Mouse (Mus musculus) spleen, adult 2 months (tissue): ENCODE data around the gene Kcnk13. TPM values are rescaled to one million over a fixed set of nuclear protein-coding genes. Genes with fewer than 3 reads are reported as not detected.

Source experiments
- DNase-seq, 2 experiments: peaks; one replicate each; pipeline versions ENCODE4 v3.0.0 to v3.0.0-alpha.2; 2012 to 2021; ENCODE audit warnings: low spot score in 2 of 2, low read depth in 1 of 2
- H3K27ac ChIP-seq: fragments of 200-500 bp; 2 replicates; pipeline ENCODE4 v1.5.1; 2012; ENCODE audit warnings: low read length, inconsistent platforms; ENCODE audit not compliant: insufficient read depth
- H3K27me3 ChIP-seq: fragments of 200-500 bp; 2 replicates; pipeline ENCODE4 v1.6.1; 2012; ENCODE audit warnings: mild to moderate bottlenecking, moderate library complexity, low read length, inconsistent platforms; ENCODE audit not compliant: control insufficient read depth, insufficient read depth
- H3K36me3 ChIP-seq: fragments of 200-500 bp; 2 replicates; pipeline ENCODE4 v1.6.1; 2012; ENCODE audit warnings: mild to moderate bottlenecking, low read length, inconsistent platforms; ENCODE audit not compliant: control insufficient read depth, insufficient read depth
- H3K4me1 ChIP-seq: fragments of 200-500 bp; 2 replicates; pipeline ENCODE4 v1.6.1; 2011; ENCODE audit warnings: inconsistent platforms; ENCODE audit not compliant: control insufficient read depth, insufficient read depth, insufficient read length
- H3K4me3 ChIP-seq: fragments of 200-500 bp; 2 replicates; pipeline ENCODE4 v1.5.1; 2011; ENCODE audit warnings: mild to moderate bottlenecking, inconsistent platforms; ENCODE audit not compliant: insufficient read depth, insufficient read length; ENCODE audit errors: extremely low read depth
- CTCF ChIP-seq: fragments of 200-500 bp; IDR thresholded peaks from 2 replicates; pipeline ENCODE4 v1.5.1; 2011; ENCODE audit warnings: mild to moderate bottlenecking, inconsistent platforms; ENCODE audit not compliant: insufficient read depth, insufficient read length, insufficient replicate concordance; ENCODE audit errors: extremely low read depth
- POLR2A ChIP-seq: fragments of 200-500 bp; IDR thresholded peaks from 2 replicates; pipeline ENCODE4 v1.6.1; 2011; ENCODE audit warnings: low read depth, low read length, inconsistent platforms
- WGBS: fragments of 180-500 bp; shearing (Covaris S2); methylation state at CpG from one replicate; pipeline ENCODE4 v1.1.7; 2018; 5-methylcytosine and 5-hydroxymethylcytosine counted together
- polyA plus RNA-seq: library from polyadenylated mRNA; depleted of rRNA; stranded (reverse); fragments of >200 nt; gene quantifications from 2 replicates; pipeline ENCODE4 v1.2.3, GENCODE M21; 2012

The Kcnk13 gene
- polyA plus RNA-seq, 1 experiment, result 2.8 TPM

DNA sequence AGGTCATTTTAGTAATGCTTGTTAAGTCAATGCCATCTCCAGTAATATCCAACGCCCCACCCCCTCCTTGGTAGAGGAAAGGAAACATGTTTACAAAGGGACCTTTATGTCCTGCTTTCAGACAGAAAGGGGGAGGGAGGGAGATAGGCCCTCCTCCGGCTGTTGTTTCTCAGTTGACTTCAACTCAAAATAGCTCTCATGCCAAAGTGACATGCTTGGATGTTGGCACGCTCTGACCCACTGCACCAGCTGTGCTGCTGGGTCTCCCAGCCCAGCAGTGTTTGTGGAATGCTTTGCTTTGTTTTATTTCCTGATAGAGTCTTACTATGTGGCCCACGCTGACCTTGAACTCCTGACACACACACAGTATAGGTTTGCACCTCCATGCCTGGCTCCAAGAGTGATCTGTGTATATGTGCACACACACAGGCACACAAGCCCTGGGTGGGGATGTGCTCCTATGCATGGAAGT lies 108.9 kb downstream of the Kcnk13 start:
- no peak for DNase-seq
- no peak for TF ChIP-seq CTCF
- TF ChIP-seq POLR2A, result no peak

DNA sequence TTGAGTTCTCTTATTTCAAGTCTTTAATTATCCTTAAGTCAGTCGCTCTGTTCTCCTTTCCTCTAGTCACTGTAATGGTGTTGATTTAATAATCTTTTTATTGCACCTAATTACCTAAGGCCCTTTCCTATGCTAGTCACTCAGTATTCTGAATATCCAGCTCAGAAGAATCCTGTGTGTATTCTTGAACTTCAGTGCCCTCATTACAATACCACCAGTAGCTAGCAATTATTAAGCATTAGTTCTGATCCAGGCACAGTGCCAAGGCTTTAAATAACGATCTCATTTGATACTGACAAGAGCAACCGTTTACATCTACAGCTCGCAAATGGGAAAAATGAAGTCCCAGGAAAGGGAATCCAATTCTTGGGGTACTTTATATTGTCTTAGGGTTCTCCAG lies 111.4 kb downstream of the Kcnk13 start:
- no peak for DNase-seq
- Histone ChIP-seq H3K27me3 (no peaks in the 10 kb centered on the region; the same call in 1 of the 2 replicates), H3K27ac (no peak overlapping the region), H3K4me3 (no peak overlapping the region), H3K4me1 (no peaks in the 10 kb centered on the region), H3K36me3 (no peaks in the 10 kb centered on the region)
- whole genome bisulfite sequencing, result 86% methylated on average over 4 of the region's 4 CpGs
- TF ChIP-seq POLR2A, result no peak
- no peak for TF ChIP-seq CTCF

More for the DNA sequence above, 108.9 kb downstream of the Kcnk13 start:
- Histone ChIP-seq H3K27ac (no peak overlapping the region), H3K4me3 (no peak overlapping the region), H3K36me3 (no peaks in the 10 kb centered on the region), H3K4me1 (no peaks in the 10 kb centered on the region; the same call in 1 of the 2 replicates), H3K27me3 (no peaks in the 10 kb centered on the region; the same call in 1 of the 2 replicates)
- WGBS, result 85% methylated on average over 4 of the region's 4 CpGs

DNA sequence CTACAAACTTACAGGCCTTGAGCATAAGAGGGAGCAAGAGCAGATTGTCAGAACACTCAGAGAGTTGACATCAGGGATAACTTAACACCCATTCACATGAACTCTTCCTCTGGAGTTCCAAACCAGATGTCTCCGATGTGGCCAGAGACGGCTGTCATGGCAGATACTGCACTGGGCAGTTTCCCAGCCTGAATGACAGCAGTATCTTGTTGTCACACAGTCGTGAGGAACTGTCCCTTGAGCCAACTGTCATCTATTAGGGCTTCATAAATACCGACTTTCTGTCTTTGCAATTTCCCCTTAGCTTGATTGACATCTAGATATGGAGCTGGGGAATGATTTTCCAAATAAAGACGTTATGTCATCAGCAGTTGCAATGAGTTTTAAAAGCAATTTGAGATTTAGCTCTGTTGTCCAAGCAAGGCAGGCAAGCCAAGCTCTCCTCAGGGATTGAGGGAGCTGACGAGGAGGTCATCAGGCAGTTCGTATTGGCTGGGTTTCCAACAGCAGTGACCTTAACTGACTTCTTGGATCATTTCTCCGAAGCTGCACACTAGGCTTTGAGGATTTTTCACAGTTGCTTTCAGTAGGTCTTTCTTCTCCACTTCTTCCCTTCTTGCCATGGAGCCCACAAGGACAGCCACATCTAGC lies 115.5 kb downstream of the Kcnk13 start:
- DNase-seq, result no peak
- H3K27ac ChIP-seq, result no peak overlapping the region
- no peaks in the 10 kb centered on the region; the same call in 1 of the 2 replicates for H3K27me3 ChIP-seq
- no peak for TF ChIP-seq POLR2A
- no peak for TF ChIP-seq CTCF
- WGBS, result 76% methylated on average over 8 of the region's 8 CpGs
- H3K4me3 ChIP-seq, result no peak overlapping the region
- H3K4me1 ChIP-seq, result peaks cover 3% of the 10 kb centered on the region; the same call in 1 of the 2 replicates
- no peaks in the 10 kb centered on the region for H3K36me3 ChIP-seq

DNA sequence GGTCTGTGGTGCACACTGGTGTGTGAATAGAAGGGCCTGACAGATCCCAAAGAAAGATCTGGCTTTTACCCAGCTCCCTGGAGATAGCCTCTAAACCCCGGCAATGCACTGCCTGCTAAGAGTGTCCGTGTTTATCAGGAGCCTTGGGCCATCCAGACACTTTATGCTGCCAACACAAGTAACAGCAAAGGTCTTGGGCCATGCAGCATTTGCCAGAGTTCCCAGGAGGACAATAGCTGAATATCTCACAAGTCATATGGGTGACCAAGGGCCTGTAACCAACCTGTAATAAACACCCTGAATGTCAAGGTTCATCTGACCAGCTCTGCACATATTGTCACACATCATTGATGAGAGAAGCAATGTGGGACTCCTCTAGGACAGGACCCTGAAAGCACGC lies 123.7 kb downstream of the Kcnk13 start:
- DNase-seq, result no peak
- Histone ChIP-seq H3K27me3 (no peaks in the 10 kb centered on the region), H3K4me1 (peaks cover 14% of the 10 kb centered on the region; the same call in 1 of the 2 replicates), H3K27ac (no peak overlapping the region), H3K36me3 (no peaks in the 10 kb centered on the region), H3K4me3 (no peak overlapping the region)
- WGBS, result 86% methylated on average over 3 of the region's 3 CpGs
- no peak for TF ChIP-seq POLR2A
- TF ChIP-seq CTCF, result no peak

DNA sequence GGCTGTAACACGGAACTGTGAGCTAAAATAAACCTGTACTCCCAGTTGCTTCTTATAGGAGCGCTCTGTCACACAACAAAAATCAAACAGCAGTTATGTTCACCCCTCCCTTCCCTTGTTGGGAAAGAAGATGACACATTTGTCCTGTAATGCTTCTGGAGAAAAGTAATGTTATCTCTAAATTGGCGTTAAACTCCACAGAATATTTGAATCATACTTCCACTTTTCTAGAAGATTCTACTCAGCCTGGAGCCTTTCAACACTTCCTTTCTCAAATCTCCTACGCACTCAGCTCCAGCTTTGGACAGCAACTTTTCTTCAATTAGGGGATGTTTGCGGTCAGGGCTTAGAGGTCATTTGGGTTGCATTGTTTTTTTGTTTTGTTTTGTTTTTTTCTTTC lies 125.0 kb downstream of the Kcnk13 start:
- Histone ChIP-seq H3K27me3 (no peaks in the 10 kb centered on the region), H3K36me3 (no peaks in the 10 kb centered on the region), H3K4me3 (no peak overlapping the region), H3K27ac (no peak overlapping the region), H3K4me1 (peaks cover 13% of the 10 kb centered on the region; the same call in 1 of the 2 replicates)
- TF ChIP-seq POLR2A, result no peak
- TF ChIP-seq CTCF, result no peak
- no peak for DNase-seq
- 79% methylated on average over 5 of the region's 5 CpGs for WGBS

DNA sequence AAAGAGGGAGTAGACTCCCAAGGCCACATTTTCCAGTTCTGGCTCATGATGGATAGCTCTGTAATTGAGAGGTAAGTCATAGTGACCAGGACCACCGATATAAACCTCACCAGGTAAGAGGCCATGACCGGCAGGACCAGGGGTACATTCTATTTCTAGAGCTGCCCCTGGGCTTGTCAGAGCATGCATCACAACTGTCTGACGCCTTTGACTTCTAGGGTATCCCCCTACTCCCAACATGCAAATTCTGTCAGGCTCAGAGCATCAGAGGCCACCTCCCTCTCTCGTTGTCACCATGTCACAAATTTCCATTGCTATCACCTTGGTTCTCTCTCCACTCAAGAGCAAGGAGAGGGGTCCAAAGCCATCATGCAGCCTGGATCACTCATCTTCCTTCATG lies 126.5 kb downstream of the Kcnk13 start:
- no peaks in the 10 kb centered on the region for H3K27me3 ChIP-seq
- no peak for DNase-seq
- no peak overlapping the region for H3K27ac ChIP-seq
- TF ChIP-seq CTCF, result no peak
- TF ChIP-seq POLR2A, result no peak
- H3K4me1 ChIP-seq, result peaks cover 12% of the 10 kb centered on the region; the same call in 1 of the 2 replicates
- no peak overlapping the region for H3K4me3 ChIP-seq
- H3K36me3 ChIP-seq, result no peaks in the 10 kb centered on the region
- WGBS, result 67% methylated on average over 4 of the region's 4 CpGs

DNA sequence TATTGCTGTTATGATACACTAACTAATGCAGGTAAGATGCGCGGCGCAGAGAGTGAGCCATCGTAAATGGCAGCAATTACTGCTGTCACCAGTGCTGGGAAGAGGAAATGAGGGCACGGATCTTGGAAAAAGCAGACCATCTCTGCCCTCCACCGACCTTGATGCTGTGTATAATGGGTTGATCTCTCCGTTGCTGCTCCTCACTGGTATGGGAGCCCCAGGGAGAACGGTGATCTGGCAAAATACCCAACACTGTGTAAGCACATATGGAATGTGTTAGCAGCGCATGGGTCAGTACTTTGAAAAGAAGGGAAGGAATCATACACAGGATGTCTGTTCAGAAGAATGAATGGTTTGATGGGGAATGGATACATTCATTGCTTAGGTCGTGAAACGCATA lies 128.7 kb downstream of the Kcnk13 start:
- TF ChIP-seq POLR2A, result no peak
- TF ChIP-seq CTCF, result no peak
- 87% methylated on average over 11 of the region's 11 CpGs for WGBS
- no peak for DNase-seq

More for the DNA sequence above, 128.7 kb downstream of the Kcnk13 start:
- Histone ChIP-seq H3K36me3 (no peaks in the 10 kb centered on the region), H3K4me1 (peaks cover 8% of the 10 kb centered on the region; the same call in 1 of the 2 replicates), H3K27me3 (no peaks in the 10 kb centered on the region), H3K27ac (no peak overlapping the region), H3K4me3 (no peak overlapping the region)
